Mouse (Mus musculus): Measurements from ENCODE around the gene Tmem206.

GRCm38 (mm10) chr1:191339876-191340275 is 14.2 kb downstream of the Tmem206 start:
- TF ChIP-seq CTCF (IDR thresholded peaks at IDR 0.05; ENCODE audit: control insufficient read depth, insufficient read depth, insufficient replicate concordance, low read depth, low read length) (no peak), POLR2A (IDR thresholded peaks at IDR 0.05; ENCODE audit: control insufficient read depth, low read depth, low read length) (no peak)
